Mouse (Mus musculus) heart, embryonic 13.5 days (tissue): ENCODE measurements around the gene Ikzf5. TPM values are rescaled to one million over a fixed set of nuclear protein-coding genes. Genes with fewer than 3 reads are reported as not detected.

Source experiments
- polyA plus RNA-seq: library from polyadenylated mRNA; unstranded; fragments of >200 nt; fragmentation: Nextera tagmentation; extraction: Ambion mirVana; gene quantifications from 2 replicates; pipeline ENCODE4 v1.2.1, GENCODE M21; 2015

The Ikzf5 gene
- polyA plus RNA-seq, 1 experiment from 2014 or later = 7.5 TPM

Other genes starting within 250 kb of the Ikzf5 start
- 0.09 and 0.27 TPM in 2 replicates for gene 5430419D17Rik, start 236.1 kb downstream of the Ikzf5 start, polyA plus RNA-seq
- 0.74 TPM in 2 replicates for gene Cuzd1, start 88.2 kb downstream of the Ikzf5 start, polyA plus RNA-seq
- not detected in 2 replicates for gene Fam24b, start 81.0 kb downstream of the Ikzf5 start, polyA plus RNA-seq
- not detected in 2 replicates for gene Fam24a, start 76.7 kb downstream of the Ikzf5 start, polyA plus RNA-seq
- 18.3 and 18.5 TPM in 2 replicates for gene 2310057M21Rik, start 47.8 kb downstream of the Ikzf5 start, polyA plus RNA-seq
- 89.2 and 90.2 TPM in 2 replicates for gene Pstk, start 39.4 kb downstream of the Ikzf5 start, polyA plus RNA-seq
- 70.3 and 74.9 TPM in 2 replicates for gene Acadsb, start 80 bp upstream of the Ikzf5 start, polyA plus RNA-seq
- not detected in 2 replicates for gene Hmx3, start 132.3 kb upstream of the Ikzf5 start, polyA plus RNA-seq
- gene Hmx2, start 138.3 kb upstream of the Ikzf5 start, polyA plus RNA-seq = not detected in 2 replicates
- gene Bub3, start 149.7 kb upstream of the Ikzf5 start, polyA plus RNA-seq = 130 and 143 TPM in 2 replicates